Mouse (Mus musculus): ENCODE results near the gene Rpia.

Gene Rpia

GRCm38 (mm10) chr6:70792644-70793043, 612 bp upstream of the Rpia start:
- peak overlapping the region; percentile 86 for H3K4me3 ChIP-seq (replicated peaks; ENCODE audit: low read length)
- TF ChIP-seq CTCF (conservative IDR thresholded peaks at IDR 0.05; ENCODE audit: low read length) (no peak), POU5F1 (IDR thresholded peaks at IDR 0.05; ENCODE audit: borderline replicate concordance, low read length) (no peak), NANOG (IDR thresholded peaks at IDR 0.05; ENCODE audit: borderline replicate concordance, low read length) (0 out of 2 replicates have a peak, but pooled peaks have one; percentile 3)
- 0 out of 2 replicates have a peak, but pooled peaks cover 11% of the 10 kb centered on the region for H3K36me3 ChIP-seq (ENCODE audit: insufficient read depth, low read length)
- H3K27me3 ChIP-seq (ENCODE audit: insufficient read depth, low read length), result no peaks in the 10 kb centered on the region
- H3K4me1 ChIP-seq (replicated peaks; ENCODE audit: low read depth, low read length), result peaks cover 56% of the 10 kb centered on the region
- peaks cover 11% of the 10 kb centered on the region for H3K9me3 ChIP-seq (ENCODE audit: low read length)

DNA sequence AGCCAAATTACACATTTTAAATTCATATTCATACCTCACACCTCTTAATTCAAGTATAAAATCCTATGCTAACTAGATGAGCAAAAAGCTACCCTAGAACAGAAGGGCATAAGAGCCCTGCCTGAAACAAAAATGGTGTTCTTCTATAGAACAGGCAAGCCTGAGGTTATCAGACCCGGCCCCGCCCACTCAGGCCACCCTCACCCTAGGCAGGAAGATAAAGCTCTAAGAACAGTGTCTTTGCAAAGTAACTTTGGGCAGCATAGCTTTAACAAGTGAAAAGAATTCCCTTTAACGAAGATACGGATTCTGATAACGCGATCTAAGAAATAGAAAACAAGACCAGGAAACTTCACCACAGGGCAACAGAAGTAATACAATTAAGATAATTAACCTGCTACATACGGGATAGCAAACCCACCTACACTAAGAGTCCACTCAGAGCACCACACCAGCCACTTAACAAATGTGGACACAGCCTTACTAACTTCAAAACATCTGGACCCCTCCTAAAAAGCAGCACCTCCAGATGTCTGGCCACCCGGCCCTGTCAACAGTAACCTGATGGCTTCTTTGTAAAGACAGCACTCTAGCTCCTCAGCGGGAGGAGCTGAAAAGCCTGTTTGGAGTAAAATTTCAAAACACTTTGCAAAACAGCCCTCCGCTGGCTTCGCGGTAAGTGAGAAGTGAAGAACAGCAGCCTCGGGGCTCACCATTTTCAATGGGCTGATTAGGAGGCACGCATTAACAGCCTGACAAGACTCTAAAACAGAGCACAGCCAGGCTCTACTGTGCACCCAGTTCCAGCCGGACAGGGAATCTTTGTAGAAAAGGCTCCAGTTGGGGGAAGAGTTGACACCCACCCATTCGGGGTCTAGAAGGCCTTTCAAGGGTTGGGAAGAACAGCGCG, 925 bp downstream of the Rpia start:
- Histone ChIP-seq H3K27me3 (ENCODE audit: insufficient read depth, low read length) (no peaks in the 10 kb centered on the region), H3K9me3 (ENCODE audit: low read length) (no peaks in the 10 kb centered on the region), H3K36me3 (ENCODE audit: insufficient read depth, low read length) (0 out of 2 replicates have a peak, but pooled peaks cover 11% of the 10 kb centered on the region), H3K4me3 (replicated peaks; ENCODE audit: low read length) (peak overlapping the region; percentile 86), H3K4me1 (replicated peaks; ENCODE audit: low read depth, low read length) (peaks cover 65% of the 10 kb centered on the region)
- TF ChIP-seq NANOG (IDR thresholded peaks at IDR 0.05; ENCODE audit: borderline replicate concordance, low read length), result no peak

- Histone ChIP-seq H3K4me1 (replicated peaks; ENCODE audit: low read depth, low read length) (peaks cover 75% of the 10 kb centered on the region), H3K27me3 (ENCODE audit: insufficient read depth, low read length) (no peaks in the 10 kb centered on the region), H3K36me3 (ENCODE audit: insufficient read depth, low read length) (0 out of 2 replicates have a peak, but pooled peaks cover 11% of the 10 kb centered on the region), H3K4me3 (replicated peaks; ENCODE audit: low read length) (peak overlapping the region; percentile 86; the same call in 1 of the 2 replicates), H3K9me3 (ENCODE audit: low read length) (no peaks in the 10 kb centered on the region)
- TF ChIP-seq CTCF (conservative IDR thresholded peaks at IDR 0.05; ENCODE audit: low read length), result no peak
- no peak for TF ChIP-seq POU5F1 (IDR thresholded peaks at IDR 0.05; ENCODE audit: borderline replicate concordance, low read length)
- TF ChIP-seq NANOG (IDR thresholded peaks at IDR 0.05; ENCODE audit: borderline replicate concordance, low read length), result no peak
Observed at GRCm38 (mm10) chr6:70790034-70790650, 1.9 kb downstream of the Rpia start.

DNA sequence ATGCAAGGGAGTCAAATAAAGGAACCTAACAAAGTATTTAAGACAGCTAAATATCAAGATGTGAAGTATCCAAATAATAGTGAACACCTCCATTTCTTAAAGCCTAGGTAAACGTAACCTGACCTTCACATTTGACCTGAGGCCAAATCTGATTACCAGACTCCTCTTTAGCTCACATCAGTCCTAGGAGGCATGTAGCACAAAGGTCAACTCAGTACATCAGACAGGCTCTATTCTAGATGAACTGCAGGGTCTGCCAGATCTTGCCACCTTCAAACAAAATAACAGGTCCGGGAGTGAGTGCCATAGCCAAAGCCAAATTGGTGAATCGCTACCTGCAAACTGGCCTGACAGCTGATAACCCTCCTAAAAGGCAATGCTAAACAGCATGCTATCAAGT, 2.9 kb downstream of the Rpia start:
- no peaks in the 10 kb centered on the region for H3K27me3 ChIP-seq (ENCODE audit: insufficient read depth, low read length)
- H3K9me3 ChIP-seq (ENCODE audit: low read length), result no peaks in the 10 kb centered on the region
- 0 out of 2 replicates have a peak, but pooled peaks cover 11% of the 10 kb centered on the region for H3K36me3 ChIP-seq (ENCODE audit: insufficient read depth, low read length)
- no peak for TF ChIP-seq CTCF (conservative IDR thresholded peaks at IDR 0.05; ENCODE audit: low read length)
- no peak for TF ChIP-seq NANOG (IDR thresholded peaks at IDR 0.05; ENCODE audit: borderline replicate concordance, low read length)
- no peak for TF ChIP-seq POU5F1 (IDR thresholded peaks at IDR 0.05; ENCODE audit: borderline replicate concordance, low read length)
- no peak overlapping the region for H3K4me3 ChIP-seq (replicated peaks; ENCODE audit: low read length)
- peaks cover 84% of the 10 kb centered on the region for H3K4me1 ChIP-seq (replicated peaks; ENCODE audit: low read depth, low read length)

DNA sequence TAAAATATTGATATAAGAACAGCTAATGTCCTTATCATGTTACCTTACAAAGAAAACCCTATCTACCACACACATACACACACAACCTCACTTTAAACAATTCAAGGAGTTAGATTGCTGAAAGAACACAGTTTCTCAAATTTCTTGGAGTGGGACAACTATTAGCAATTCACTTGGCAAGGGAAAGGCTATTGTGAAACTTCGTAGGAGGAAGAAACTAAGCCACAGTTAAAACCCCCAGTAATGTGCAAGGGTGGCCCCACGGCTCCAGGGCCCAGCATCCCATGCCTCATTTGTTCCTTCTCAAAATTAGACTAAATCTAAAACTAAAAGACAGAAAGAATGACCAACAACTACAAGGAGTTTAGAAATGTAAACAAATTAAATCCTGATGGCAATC, 4.5 kb downstream of the Rpia start:
- TF ChIP-seq POU5F1 (IDR thresholded peaks at IDR 0.05; ENCODE audit: borderline replicate concordance, low read length), result no peak
- TF ChIP-seq CTCF (conservative IDR thresholded peaks at IDR 0.05; ENCODE audit: low read length), result no peak
- TF ChIP-seq NANOG (IDR thresholded peaks at IDR 0.05; ENCODE audit: borderline replicate concordance, low read length), result no peak
- 0 out of 2 replicates have a peak, but pooled peaks cover 11% of the 10 kb centered on the region for H3K36me3 ChIP-seq (ENCODE audit: insufficient read depth, low read length)
- no peaks in the 10 kb centered on the region for H3K27me3 ChIP-seq (ENCODE audit: insufficient read depth, low read length)
- no peaks in the 10 kb centered on the region for H3K9me3 ChIP-seq (ENCODE audit: low read length)
- H3K4me3 ChIP-seq (replicated peaks; ENCODE audit: low read length), result no peak overlapping the region
- H3K4me1 ChIP-seq (replicated peaks; ENCODE audit: low read depth, low read length), result peaks cover 81% of the 10 kb centered on the region

GRCm38 (mm10) chr6:70785852-70786251, 6.2 kb downstream of the Rpia start:
- 0 out of 2 replicates have a peak, but pooled peaks cover 11% of the 10 kb centered on the region for H3K36me3 ChIP-seq (ENCODE audit: insufficient read depth, low read length)
- H3K4me3 ChIP-seq (replicated peaks; ENCODE audit: low read length), result no peak overlapping the region
- TF ChIP-seq POU5F1 (IDR thresholded peaks at IDR 0.05; ENCODE audit: borderline replicate concordance, low read length) (no peak), NANOG (IDR thresholded peaks at IDR 0.05; ENCODE audit: borderline replicate concordance, low read length) (no peak), CTCF (conservative IDR thresholded peaks at IDR 0.05; ENCODE audit: low read length) (no peak)
- peaks cover 89% of the 10 kb centered on the region for H3K4me1 ChIP-seq (replicated peaks; ENCODE audit: low read depth, low read length)
- H3K9me3 ChIP-seq (ENCODE audit: low read length), result no peaks in the 10 kb centered on the region
- no peaks in the 10 kb centered on the region for H3K27me3 ChIP-seq (ENCODE audit: insufficient read depth, low read length)

DNA sequence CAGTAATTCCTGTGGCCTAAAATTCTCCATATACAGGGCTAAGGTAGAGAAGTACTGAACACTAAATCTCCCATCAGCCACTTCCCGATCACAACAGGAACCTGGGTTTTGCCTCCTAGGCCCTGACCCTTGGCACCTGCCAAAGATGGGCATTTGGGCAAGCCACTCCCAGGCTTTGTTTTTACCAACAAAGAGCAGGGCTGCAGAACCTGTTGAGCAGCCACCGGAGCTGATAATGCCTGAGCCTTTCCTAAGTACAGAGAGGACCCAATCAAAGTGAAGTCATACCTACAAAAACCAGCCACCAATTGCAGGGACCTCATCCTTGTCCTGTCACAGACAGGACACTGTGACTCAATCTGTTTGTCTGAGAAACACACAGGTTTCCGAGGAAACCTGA, 7.2 kb downstream of the Rpia start:
- TF ChIP-seq NANOG (IDR thresholded peaks at IDR 0.05; ENCODE audit: borderline replicate concordance, low read length) (no peak), POU5F1 (IDR thresholded peaks at IDR 0.05; ENCODE audit: borderline replicate concordance, low read length) (no peak), CTCF (conservative IDR thresholded peaks at IDR 0.05; ENCODE audit: low read length) (no peak)
- Histone ChIP-seq H3K4me1 (replicated peaks; ENCODE audit: low read depth, low read length) (peaks cover 84% of the 10 kb centered on the region), H3K9me3 (ENCODE audit: low read length) (no peaks in the 10 kb centered on the region), H3K27me3 (ENCODE audit: insufficient read depth, low read length) (no peaks in the 10 kb centered on the region), H3K4me3 (replicated peaks; ENCODE audit: low read length) (no peak overlapping the region), H3K36me3 (ENCODE audit: insufficient read depth, low read length) (0 out of 2 replicates have a peak, but pooled peaks cover 11% of the 10 kb centered on the region)

DNA sequence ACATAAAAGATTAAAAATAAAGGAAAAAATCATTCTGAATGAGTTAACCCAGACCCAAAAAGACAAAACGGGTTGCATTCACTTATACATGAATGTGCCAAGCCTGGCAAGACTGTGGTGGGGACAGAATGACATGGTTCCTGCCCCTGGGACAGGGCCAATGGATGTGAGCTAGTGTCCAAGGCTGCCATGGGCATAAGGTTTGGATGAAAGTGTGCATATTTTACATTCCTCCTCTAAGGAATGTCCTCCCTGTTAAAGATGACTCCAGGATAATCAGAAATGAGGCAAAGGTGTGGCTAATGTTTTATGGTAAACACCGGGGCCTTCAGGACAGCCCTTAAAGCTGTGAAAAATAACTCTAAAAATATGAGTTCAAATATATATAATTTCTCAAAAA, 10.7 kb downstream of the Rpia start:
- Histone ChIP-seq H3K4me3 (replicated peaks; ENCODE audit: low read length) (no peak overlapping the region), H3K27me3 (ENCODE audit: insufficient read depth, low read length) (no peaks in the 10 kb centered on the region), H3K4me1 (replicated peaks; ENCODE audit: low read depth, low read length) (peaks cover 68% of the 10 kb centered on the region), H3K36me3 (ENCODE audit: insufficient read depth, low read length) (no peaks in the 10 kb centered on the region), H3K9me3 (ENCODE audit: low read length) (no peaks in the 10 kb centered on the region)
- no peak for TF ChIP-seq NANOG (IDR thresholded peaks at IDR 0.05; ENCODE audit: borderline replicate concordance, low read length)
